Mouse (Mus musculus): Measurements from ENCODE around the gene Slit3.

DNA sequence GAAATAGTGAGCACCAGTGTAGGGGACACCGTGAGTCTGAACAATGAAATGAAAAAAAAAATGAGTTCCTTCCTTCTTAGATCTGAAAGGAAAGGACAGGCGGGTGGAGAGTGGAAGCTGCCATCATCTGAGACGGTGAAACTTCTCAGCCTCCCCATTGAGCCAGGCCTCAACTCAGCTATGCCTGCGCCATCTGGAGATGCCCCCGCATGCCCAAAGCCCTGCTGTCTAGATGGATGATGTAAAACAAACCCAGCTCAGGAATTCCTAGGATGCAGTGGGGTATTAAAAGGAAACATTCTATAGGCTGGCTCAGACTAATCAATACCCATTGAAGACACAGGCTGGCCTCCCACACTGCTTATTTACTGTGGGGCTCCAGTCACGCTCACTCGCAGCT is 477.7 kb downstream of the Slit3 start:
- TF ChIP-seq CTCF (IDR thresholded peaks at IDR 0.05) (no peak), EP300 (IDR thresholded peaks at IDR 0.05) (no peak)

All from lung, postnatal 0 days (tissue).